Mouse (Mus musculus) heart, postnatal 0 days (tissue): ENCODE results near the gene Gm20518.

ENCODE experiments used
- CTCF ChIP-seq: IDR thresholded peaks from 2 replicates; pipeline ENCODE4 v1.5.1; 2016; ENCODE audit warnings: antibody characterized with exemption, control low read depth, low read depth
- EP300 ChIP-seq: IDR thresholded peaks from 2 replicates; pipeline ENCODE4 v1.6.1; 2016; ENCODE audit warnings: antibody characterized with exemption, low read depth

DNA sequence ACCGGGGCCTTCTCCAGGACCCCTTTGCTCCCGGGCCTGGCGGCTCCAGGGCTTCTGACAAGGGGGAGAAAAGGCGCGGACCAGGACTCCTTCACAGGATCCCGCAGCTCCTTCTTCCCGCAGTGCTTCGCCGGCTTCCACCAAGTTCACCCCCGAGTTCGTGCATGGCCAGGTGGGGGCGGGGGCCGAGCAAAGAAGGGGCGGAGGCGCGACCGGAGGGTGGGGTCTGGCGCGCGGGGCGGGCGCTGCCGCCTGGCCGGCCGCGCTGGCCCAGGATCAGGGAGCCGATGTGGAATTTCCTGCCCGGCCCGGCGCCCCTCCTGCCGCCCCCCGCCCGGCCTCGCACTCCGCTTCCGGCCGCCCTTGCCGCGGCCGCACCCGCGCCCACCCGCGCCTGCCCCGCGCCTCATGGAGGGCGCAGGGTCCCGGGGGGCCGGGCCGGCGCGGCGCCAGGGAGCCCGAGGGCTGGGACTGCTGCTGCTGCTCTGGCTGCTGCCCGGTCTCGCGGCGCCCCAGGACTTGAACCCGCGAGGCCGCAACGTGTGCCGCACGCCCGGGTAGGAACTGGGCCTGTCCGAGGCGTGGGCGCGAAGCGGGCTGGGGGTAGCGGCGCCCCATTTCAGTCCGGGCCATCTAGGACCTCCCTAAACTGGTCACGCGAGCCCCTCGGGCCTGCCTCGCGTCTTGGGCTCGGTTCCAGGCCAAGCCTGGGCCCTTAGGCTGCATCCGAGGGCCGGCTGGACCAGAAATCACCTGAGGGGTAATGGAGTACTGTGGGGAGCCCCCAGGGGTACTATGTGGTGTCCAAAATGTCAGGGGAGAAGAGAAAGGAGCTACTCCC is 94.3 kb downstream of the Gm20518 start, which contains the start of gene Scarf2:
- TF ChIP-seq CTCF, result no peak
- TF ChIP-seq EP300, result no peak
